Mouse (Mus musculus): ENCODE data around the gene Pgk1. TPM values are rescaled to one million over a fixed set of nuclear protein-coding genes. Genes with fewer than 3 reads are reported as not detected.

The Pgk1 gene
- 438 and 455 TPM in 2 replicates for polyA plus RNA-seq (2014; fragmentation: Nextera tagmentation; extraction: Ambion mirVana)

- H3K27me3 ChIP-seq (ENCODE audit: control insufficient read depth, insufficient read depth, low read length), result no peaks in the 10 kb centered on the region
- WGBS, result 10% methylated on average over 49 of the region's 55 CpGs
- ATAC-seq (replicated peaks; ENCODE audit: insufficient number of reproducible peaks, low FRiP score, low TSS enrichment, low read depth) (peak; percentile 99), DNase-seq (ENCODE audit: low spot score) (peak; percentile 93)
- H3K4me1 ChIP-seq (ENCODE audit: control insufficient read depth, insufficient read depth, low read length), result no peaks in the 10 kb centered on the region
- H3K36me3 ChIP-seq (replicated peaks; ENCODE audit: control insufficient read depth, insufficient read depth, low read depth, low read length), result no peaks in the 10 kb centered on the region
- peak within 1 kb of the TSS; percentile 50 for H3K4me3 ChIP-seq (ENCODE audit: low read depth, low read length)
- H3K4me2 ChIP-seq (ENCODE audit: low read depth, low read length), result peak within 1 kb of the TSS; percentile 61
- peak within 1 kb of the TSS; percentile 65 for H3K9ac ChIP-seq (replicated peaks; ENCODE audit: low read length)
- peak within 1 kb of the TSS; percentile 80 for H3K27ac ChIP-seq (replicated peaks; ENCODE audit: low read depth, low read length)
- H3K9me3 ChIP-seq (replicated peaks; ENCODE audit: control insufficient read depth, low read length), result no peaks in the 10 kb centered on the region
Measured at GRCm38 (mm10) chrX:106186713-106187649, at the start of gene Pgk1. TSS of gene Pgk1 (plus strand) at chrX:106187100.

GRCm38 (mm10) chrX:106139309-106140070, 47.4 kb upstream of the Pgk1 start:
- ATAC-seq (replicated peaks; ENCODE audit: insufficient number of reproducible peaks, low FRiP score, low TSS enrichment, low read depth) (no peak), DNase-seq (ENCODE audit: low spot score) (no peak)
- Histone ChIP-seq H3K4me1 (ENCODE audit: control insufficient read depth, insufficient read depth, low read length) (no peaks in the 10 kb centered on the region), H3K9ac (replicated peaks; ENCODE audit: low read length) (no peak overlapping the region), H3K4me3 (ENCODE audit: low read depth, low read length) (no peak overlapping the region), H3K27ac (replicated peaks; ENCODE audit: low read depth, low read length) (no peak overlapping the region), H3K27me3 (ENCODE audit: control insufficient read depth, insufficient read depth, low read length) (no peaks in the 10 kb centered on the region), H3K4me2 (ENCODE audit: low read depth, low read length) (no peak overlapping the region), H3K36me3 (replicated peaks; ENCODE audit: control insufficient read depth, insufficient read depth, low read depth, low read length) (no peaks in the 10 kb centered on the region), H3K9me3 (replicated peaks; ENCODE audit: control insufficient read depth, low read length) (no peaks in the 10 kb centered on the region)
- WGBS, result 84% methylated on average over 13 of the region's 13 CpGs

GRCm38 (mm10) chrX:106142936-106143335, 44.0 kb upstream of the Pgk1 start, which contains the start of gene Tlr13:
TSS of gene Tlr13 (plus strand) at chrX:106143204.
- H3K4me3 ChIP-seq (ENCODE audit: low read depth, low read length), result no peak within 1 kb of the TSS
- H3K4me2 ChIP-seq (ENCODE audit: low read depth, low read length), result no peak within 1 kb of the TSS
- no peak within 1 kb of the TSS for H3K27ac ChIP-seq (replicated peaks; ENCODE audit: low read depth, low read length)
- no peaks in the 10 kb centered on the region for H3K36me3 ChIP-seq (replicated peaks; ENCODE audit: control insufficient read depth, insufficient read depth, low read depth, low read length)
- DNase-seq (ENCODE audit: low spot score) (no peak), ATAC-seq (replicated peaks; ENCODE audit: insufficient number of reproducible peaks, low FRiP score, low TSS enrichment, low read depth) (no peak)
- H3K27me3 ChIP-seq (ENCODE audit: control insufficient read depth, insufficient read depth, low read length), result no peaks in the 10 kb centered on the region
- no peaks in the 10 kb centered on the region for H3K4me1 ChIP-seq (ENCODE audit: control insufficient read depth, insufficient read depth, low read length)
- no peaks in the 10 kb centered on the region for H3K9me3 ChIP-seq (replicated peaks; ENCODE audit: control insufficient read depth, low read length)
- H3K9ac ChIP-seq (replicated peaks; ENCODE audit: low read length), result no peak within 1 kb of the TSS
- WGBS, result 86% methylated on average over 6 of the region's 6 CpGs

- H3K27me3 ChIP-seq (ENCODE audit: control insufficient read depth, insufficient read depth, low read length), result no peaks in the 10 kb centered on the region
- no peak overlapping the region for H3K9ac ChIP-seq (replicated peaks; ENCODE audit: low read length)
- 84% methylated on average over 1 of the region's 1 CpGs for WGBS
- H3K4me3 ChIP-seq (ENCODE audit: low read depth, low read length), result no peak overlapping the region
- H3K27ac ChIP-seq (replicated peaks; ENCODE audit: low read depth, low read length), result no peak overlapping the region
- H3K9me3 ChIP-seq (replicated peaks; ENCODE audit: control insufficient read depth, low read length), result no peaks in the 10 kb centered on the region
- no peak overlapping the region for H3K4me2 ChIP-seq (ENCODE audit: low read depth, low read length)
- H3K4me1 ChIP-seq (ENCODE audit: control insufficient read depth, insufficient read depth, low read length), result no peaks in the 10 kb centered on the region
- H3K36me3 ChIP-seq (replicated peaks; ENCODE audit: control insufficient read depth, insufficient read depth, low read depth, low read length), result no peaks in the 10 kb centered on the region
- ATAC-seq (replicated peaks; ENCODE audit: insufficient number of reproducible peaks, low FRiP score, low TSS enrichment, low read depth) (no peak), DNase-seq (ENCODE audit: low spot score) (no peak)
Measured at GRCm38 (mm10) chrX:106148185-106148584, 38.7 kb upstream of the Pgk1 start.

GRCm38 (mm10) chrX:106149460-106149859, 37.4 kb upstream of the Pgk1 start:
- H3K27ac ChIP-seq (replicated peaks; ENCODE audit: low read depth, low read length), result no peak overlapping the region
- H3K4me2 ChIP-seq (ENCODE audit: low read depth, low read length), result no peak overlapping the region
- 83% methylated on average over 3 of the region's 3 CpGs for WGBS
- no peaks in the 10 kb centered on the region for H3K4me1 ChIP-seq (ENCODE audit: control insufficient read depth, insufficient read depth, low read length)
- H3K9ac ChIP-seq (replicated peaks; ENCODE audit: low read length), result no peak overlapping the region
- DNase-seq (ENCODE audit: low spot score) (no peak), ATAC-seq (replicated peaks; ENCODE audit: insufficient number of reproducible peaks, low FRiP score, low TSS enrichment, low read depth) (no peak)
- H3K27me3 ChIP-seq (ENCODE audit: control insufficient read depth, insufficient read depth, low read length), result no peaks in the 10 kb centered on the region
- H3K36me3 ChIP-seq (replicated peaks; ENCODE audit: control insufficient read depth, insufficient read depth, low read depth, low read length), result no peaks in the 10 kb centered on the region
- no peak overlapping the region for H3K4me3 ChIP-seq (ENCODE audit: low read depth, low read length)
- no peaks in the 10 kb centered on the region for H3K9me3 ChIP-seq (replicated peaks; ENCODE audit: control insufficient read depth, low read length)

- ATAC-seq (replicated peaks; ENCODE audit: insufficient number of reproducible peaks, low FRiP score, low TSS enrichment, low read depth) (no peak), DNase-seq (ENCODE audit: low spot score) (no peak)
- H3K4me2 ChIP-seq (ENCODE audit: low read depth, low read length), result no peak overlapping the region
- H3K36me3 ChIP-seq (replicated peaks; ENCODE audit: control insufficient read depth, insufficient read depth, low read depth, low read length), result no peaks in the 10 kb centered on the region
- H3K27me3 ChIP-seq (ENCODE audit: control insufficient read depth, insufficient read depth, low read length), result no peaks in the 10 kb centered on the region
- no peak overlapping the region for H3K27ac ChIP-seq (replicated peaks; ENCODE audit: low read depth, low read length)
- H3K9ac ChIP-seq (replicated peaks; ENCODE audit: low read length), result no peak overlapping the region
- H3K4me3 ChIP-seq (ENCODE audit: low read depth, low read length), result no peak overlapping the region
- no peaks in the 10 kb centered on the region for H3K4me1 ChIP-seq (ENCODE audit: control insufficient read depth, insufficient read depth, low read length)
- H3K9me3 ChIP-seq (replicated peaks; ENCODE audit: control insufficient read depth, low read length), result no peaks in the 10 kb centered on the region
Measured at GRCm38 (mm10) chrX:106154180-106154586, 32.7 kb upstream of the Pgk1 start.

- WGBS, result 81% methylated on average over 4 of the region's 4 CpGs
- Histone ChIP-seq H3K27ac (replicated peaks; ENCODE audit: low read depth, low read length) (no peak overlapping the region), H3K9ac (replicated peaks; ENCODE audit: low read length) (no peak overlapping the region), H3K9me3 (replicated peaks; ENCODE audit: control insufficient read depth, low read length) (no peaks in the 10 kb centered on the region), H3K4me3 (ENCODE audit: low read depth, low read length) (no peak overlapping the region), H3K4me1 (ENCODE audit: control insufficient read depth, insufficient read depth, low read length) (no peaks in the 10 kb centered on the region), H3K4me2 (ENCODE audit: low read depth, low read length) (no peak overlapping the region), H3K27me3 (ENCODE audit: control insufficient read depth, insufficient read depth, low read length) (no peaks in the 10 kb centered on the region), H3K36me3 (replicated peaks; ENCODE audit: control insufficient read depth, insufficient read depth, low read depth, low read length) (no peaks in the 10 kb centered on the region)
- no peak for ATAC-seq (replicated peaks; ENCODE audit: insufficient number of reproducible peaks, low FRiP score, low TSS enrichment, low read depth)
- DNase-seq (ENCODE audit: low spot score), result no peak
Measured at GRCm38 (mm10) chrX:106155892-106156291, 31.0 kb upstream of the Pgk1 start.

- Histone ChIP-seq H3K27ac (replicated peaks; ENCODE audit: low read depth, low read length) (no peak overlapping the region), H3K9ac (replicated peaks; ENCODE audit: low read length) (no peak overlapping the region), H3K9me3 (replicated peaks; ENCODE audit: control insufficient read depth, low read length) (no peaks in the 10 kb centered on the region), H3K4me3 (ENCODE audit: low read depth, low read length) (no peak overlapping the region), H3K36me3 (replicated peaks; ENCODE audit: control insufficient read depth, insufficient read depth, low read depth, low read length) (no peaks in the 10 kb centered on the region), H3K4me1 (ENCODE audit: control insufficient read depth, insufficient read depth, low read length) (no peaks in the 10 kb centered on the region), H3K4me2 (ENCODE audit: low read depth, low read length) (no peak overlapping the region), H3K27me3 (ENCODE audit: control insufficient read depth, insufficient read depth, low read length) (no peaks in the 10 kb centered on the region)
- ATAC-seq (replicated peaks; ENCODE audit: insufficient number of reproducible peaks, low FRiP score, low TSS enrichment, low read depth) (no peak), DNase-seq (ENCODE audit: low spot score) (no peak)
- WGBS, result 55% methylated on average over 5 of the region's 5 CpGs
Measured at GRCm38 (mm10) chrX:106163995-106164394, 22.9 kb upstream of the Pgk1 start.

All from embryonic facial prominence, embryonic 11.5 days (tissue).